Mouse (Mus musculus): ENCODE results near the gene Scgb1b2.

DNA sequence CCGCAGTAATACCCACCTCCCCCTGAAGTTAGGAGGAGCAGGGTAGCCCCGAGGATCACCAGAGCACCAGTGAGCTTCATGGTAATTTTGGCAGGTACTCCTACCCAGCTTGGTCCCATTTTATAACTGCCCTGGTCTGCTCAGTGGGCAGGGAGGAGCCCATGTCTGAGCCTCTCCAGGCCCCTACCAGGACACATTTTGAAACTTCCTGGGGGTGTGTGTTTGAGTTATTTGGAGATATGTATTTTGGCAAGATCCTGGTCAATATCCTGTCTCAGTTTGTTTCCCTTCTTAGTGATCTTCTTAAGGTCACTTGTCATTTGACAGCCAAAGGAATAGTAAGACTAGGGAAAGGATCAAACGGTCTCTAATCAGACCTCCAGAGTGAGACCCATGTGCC lies at the start of gene Scgb1b2:
- no peak for TF ChIP-seq CTCF (IDR thresholded peaks at IDR 0.05; ENCODE audit: borderline replicate concordance, insufficient read depth, low read length)
- no peak for TF ChIP-seq POLR2A (IDR thresholded peaks at IDR 0.05; ENCODE audit: low read depth, low read length)

All from embryonic fibroblast, embryonic 13.5 days (primary cell).